Mouse (Mus musculus) spleen, postnatal 4 days (tissue): ENCODE measurements at regions not wholly inside any gene's neighbourhood (a gene's known extent, or its start where the extent isn't known, plus 50 kb on each side); places are given as distances from the start of the nearest gene placed in this dataset.

ENCODE experiments used
- DNase-seq, 2 experiments: peaks; one replicate each; pipeline ENCODE4 v3.0.0; 2022; ENCODE audit warnings: low spot score in 2 of 2

DNA sequence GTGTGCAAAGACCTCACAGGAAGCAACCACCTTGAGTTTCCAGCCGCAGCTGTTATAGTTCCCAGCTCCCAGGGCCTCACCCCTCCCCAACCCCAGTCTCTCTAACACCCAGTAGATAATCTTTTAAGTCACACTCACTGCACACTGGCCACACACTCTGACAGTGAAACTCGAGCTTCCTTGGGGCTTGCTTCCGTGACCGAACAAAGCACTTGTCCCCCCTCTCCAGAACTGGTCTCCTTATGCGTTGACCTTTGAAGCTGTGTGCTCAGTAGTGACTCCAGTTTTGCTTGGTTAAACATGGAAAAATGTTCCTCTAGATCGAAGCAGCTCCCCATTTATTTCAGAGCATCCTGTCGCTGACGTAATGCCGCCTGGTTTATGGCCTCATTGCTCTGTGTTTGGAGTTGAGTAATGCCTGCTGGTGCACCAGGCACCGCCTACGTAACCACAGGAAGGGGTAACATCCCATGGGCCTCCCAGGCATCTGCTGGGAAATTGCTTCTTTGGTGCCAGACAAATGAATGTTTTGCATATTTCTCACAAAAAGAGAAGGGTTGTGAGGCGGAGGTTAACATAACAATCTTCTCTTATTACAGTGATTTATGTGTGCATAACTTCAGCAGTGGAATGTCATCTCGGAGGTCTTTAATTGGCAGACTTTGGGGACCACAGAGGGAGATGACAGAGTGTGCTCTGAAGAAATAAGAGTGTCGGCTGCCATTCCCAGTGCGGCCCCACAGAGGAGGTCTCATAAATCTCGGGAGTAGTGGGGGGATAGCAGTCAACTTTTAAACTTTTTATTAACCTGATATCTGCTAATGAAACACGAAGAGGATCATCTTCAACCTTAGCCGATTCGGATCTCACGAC, 292.7 kb upstream of the Zfp507 start:
- DNase-seq: no peak

DNA sequence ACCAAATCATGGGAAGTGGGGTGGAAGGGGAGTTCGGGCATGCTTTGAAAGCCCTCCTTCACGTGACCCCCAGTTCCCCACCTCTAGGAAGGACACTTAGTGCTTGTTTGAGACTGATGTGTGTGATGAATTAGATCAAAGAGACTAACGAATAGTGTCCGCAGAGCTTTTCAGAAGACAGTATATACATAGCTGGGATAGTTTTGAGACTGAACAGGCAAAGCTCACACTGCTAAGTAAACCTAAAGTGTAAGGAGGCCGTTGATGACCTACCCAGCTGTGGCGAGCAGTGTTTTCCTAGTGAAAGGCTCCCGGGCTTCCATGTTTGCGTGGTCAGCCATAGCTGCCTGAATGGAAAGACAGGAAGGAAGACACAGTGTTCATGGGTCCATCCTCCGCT, 288.3 kb upstream of the Zfp507 start:
- DNase-seq: no peak

DNA sequence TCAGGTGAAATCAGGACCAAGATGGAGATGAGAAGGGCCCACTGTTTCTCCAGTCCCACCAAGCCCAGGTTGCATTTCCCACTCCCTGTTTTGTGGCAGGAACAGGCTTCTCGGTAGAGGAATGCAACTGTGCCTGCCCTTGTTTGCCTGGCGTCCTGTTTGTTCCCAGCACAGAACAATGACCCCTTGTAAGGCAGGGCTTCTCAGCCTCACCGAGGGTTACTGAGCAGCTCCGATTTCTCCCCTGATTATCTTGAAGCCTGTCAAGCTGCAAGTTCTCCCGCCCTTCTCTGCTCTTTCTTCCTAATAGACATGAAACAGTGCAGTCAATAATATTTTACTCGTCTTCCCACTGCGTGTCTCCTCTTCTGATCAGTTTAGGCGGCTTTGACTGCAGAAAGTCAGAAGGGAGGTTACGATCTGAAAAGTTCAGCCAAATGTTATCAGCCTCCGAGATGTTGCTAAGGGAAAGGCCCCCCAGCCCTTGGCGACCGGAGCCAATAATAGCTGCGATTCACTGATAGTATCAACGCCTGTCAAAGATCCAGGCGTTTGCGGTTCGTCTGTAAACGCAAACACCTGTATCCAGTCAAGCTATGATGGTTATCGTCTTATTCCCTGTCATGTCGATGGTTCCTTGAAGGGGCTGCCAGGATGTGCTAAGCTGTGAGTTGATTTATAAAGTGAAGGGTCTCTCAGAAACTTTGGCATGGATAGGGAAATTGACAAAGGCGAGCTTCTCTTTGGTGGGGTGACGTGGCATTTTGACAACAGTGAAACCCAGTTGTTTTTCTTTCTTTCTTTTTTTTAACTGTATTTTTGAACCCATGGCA, 287.7 kb upstream of the Zfp507 start:
- no peak for DNase-seq

DNA sequence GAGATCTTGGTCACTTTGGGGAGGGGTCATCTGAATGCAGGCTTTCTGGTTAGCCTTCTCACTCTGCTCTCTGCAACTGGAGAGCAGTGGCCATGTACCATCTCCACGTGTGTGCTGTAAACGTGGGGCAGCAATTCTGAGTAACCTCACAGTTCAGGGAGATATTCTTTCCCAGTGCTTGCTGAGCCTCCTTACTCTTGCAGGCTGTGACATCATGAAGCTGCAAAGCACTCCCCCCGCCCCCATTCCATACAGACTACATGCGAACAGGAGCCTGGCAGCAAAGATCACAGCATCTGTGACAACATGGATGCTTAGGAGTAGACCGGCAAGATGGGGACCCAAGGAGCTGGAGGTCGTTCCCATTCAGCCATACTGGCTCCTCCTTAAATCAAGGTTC, 284.8 kb upstream of the Zfp507 start:
- DNase-seq: no peak

DNA sequence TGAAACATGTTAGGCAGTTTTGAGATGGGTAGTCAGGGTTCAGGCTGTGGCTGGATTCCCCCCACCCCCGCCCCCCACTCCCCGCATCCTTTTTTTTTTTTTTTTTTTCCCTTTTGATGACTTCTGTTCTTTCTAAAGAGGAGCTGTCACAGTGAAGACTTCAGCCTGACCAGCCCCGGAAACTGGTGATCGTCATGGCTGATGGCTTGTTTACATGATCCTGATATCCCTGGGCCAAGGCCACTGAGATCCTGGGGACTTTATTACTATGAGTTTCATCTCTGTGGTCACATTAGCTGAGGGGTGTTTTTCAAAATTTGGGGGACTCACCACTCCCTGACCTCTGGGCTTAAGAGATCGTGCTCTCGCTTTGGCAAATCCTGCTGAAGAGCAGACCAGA, 275.9 kb upstream of the Zfp507 start:
- DNase-seq: no peak

DNA sequence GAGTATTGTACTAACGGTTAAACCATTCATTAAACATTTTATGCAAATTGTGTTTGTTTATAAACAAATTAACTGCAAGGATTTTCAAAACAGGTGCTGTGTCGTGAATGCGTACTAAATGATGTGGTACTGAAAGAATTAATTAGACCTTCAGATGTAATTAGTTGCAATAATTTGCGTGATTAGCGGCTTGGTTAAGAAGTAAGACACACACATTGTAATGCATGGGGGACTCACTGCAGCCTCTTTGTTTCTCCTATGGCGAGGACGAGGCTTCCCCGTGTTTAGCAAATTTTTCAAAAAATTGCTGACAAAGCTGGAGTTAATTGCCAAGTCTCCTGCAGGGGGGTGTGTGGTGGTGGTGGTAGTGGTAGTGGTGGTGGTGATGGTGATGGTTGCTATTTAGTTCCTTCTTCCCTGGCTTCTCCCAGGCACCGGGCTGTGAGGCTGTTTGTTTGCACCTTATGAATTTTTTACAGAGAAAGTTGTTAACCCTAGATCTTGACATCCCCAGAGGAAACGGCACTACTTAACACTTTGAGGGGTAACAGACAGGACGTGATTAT, 275.4 kb upstream of the Zfp507 start:
- DNase-seq: no peak

DNA sequence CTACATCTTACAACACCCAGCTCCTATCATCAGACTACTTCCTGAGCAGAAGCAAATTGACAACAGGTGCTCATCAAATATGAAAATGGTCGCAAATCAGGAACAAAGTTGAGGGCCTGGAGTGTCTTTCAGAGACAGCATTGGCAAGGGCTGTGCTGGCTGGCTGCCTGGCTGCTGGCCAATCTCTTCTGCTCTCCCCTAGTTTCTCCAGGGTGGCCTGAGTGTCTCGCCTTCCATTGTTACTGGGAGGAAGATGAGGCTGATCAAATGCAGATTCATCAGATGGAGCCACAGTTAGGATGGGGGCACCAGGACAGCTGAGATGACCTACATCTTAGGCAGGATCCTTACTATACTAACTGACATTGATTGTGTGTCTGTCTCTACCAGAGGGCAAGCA, 274.5 kb upstream of the Zfp507 start:
- DNase-seq: no peak

DNA sequence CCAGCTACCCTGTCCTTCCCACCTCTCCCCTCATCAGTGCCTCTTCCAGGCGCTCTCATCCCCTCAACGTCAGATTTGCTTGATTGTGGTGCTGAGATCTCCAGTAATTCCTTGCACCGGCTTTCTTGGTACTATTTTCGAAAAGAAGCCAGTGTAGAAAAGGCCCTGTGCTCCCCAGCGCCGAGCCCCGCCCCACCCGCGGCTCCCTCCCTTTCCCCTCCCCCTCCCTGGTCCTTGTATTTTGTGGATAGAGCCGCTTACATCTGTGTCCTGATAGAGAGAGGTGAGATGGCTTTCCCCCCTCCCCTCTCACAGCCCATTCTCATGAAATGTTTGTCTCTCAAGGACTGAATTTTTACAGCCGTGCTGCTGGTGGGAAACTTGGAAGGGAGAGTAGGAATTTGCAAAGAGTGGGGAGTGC, 273.2 kb upstream of the Zfp507 start:
- no peak for DNase-seq

DNA sequence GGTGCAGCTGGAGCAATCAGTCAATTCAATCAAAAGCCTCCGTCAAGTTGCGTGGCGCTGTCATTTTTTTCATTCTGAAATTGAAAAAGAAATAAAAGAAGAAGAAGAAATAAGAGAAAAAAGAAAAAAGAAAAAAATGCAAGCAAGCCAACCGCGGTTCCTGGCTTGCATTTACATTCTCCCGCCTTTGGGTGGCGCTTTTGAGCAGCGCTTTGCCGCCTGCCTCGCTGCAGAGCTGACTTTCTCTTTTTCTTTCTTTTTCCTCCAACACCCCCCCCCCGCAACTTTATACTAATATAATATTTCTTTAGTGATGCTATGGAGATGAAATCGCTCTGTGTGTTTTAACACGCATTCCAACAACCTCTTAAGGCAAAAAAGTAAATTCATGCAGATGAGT, 269.0 kb upstream of the Zfp507 start:
- DNase-seq: no peak

DNA sequence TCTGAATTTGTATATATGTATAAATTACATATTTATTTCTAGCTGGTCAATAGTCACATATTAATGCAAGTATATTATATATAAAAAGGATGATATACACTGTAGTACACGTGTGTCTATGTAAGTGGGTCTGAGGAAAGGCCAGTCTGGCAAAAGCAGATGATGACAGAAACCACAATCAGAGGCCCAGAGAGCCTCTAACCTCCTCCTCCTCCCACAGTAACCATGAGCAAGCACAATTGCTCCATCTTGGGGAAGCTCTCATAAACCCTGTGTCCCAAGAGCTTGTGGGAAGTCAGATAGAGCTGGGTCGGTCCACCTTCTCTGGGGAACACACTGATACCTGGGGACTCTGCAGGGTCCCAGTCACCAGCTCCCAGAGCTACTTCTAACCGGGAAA, 263.9 kb upstream of the Zfp507 start:
- DNase-seq: no peak

DNA sequence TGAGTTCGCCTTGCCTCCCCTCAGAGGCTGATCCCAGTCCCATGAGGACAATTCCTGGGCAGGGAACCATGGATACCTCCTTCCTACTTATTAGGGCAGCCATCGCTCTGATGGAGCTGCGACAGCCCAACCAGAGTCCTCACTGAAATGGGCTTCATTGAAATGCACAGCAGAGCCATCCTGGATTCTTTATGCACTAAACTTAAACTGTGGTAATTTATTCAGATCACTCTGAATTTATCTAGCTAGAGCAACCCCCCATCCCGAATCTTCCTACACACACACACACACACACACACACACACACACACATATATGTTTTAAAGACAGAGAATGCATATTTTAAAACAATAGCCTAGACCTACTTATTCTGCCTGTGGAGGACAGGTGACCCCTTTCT, 258.9 kb upstream of the Zfp507 start:
- no peak for DNase-seq

DNA sequence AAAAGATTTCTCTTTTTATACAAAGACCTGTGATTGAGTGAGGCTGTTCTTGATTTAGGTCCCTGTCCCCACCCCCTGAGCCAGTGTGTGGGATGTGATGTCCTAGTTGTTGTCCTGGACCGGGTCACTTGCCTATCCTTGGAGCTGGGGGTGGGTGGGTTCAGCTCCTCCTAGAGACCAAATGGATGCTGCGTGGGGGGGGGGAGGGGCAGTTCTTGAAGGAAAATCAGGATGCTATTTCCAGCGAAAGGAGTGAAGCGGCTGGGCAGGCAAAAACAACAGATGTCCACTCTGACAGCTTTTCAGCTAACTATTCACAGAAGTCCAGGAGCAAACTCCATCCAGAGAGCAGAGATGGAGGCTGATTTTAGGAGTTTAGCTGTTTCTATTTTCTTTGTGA, 257.6 kb upstream of the Zfp507 start:
- no peak for DNase-seq

DNA sequence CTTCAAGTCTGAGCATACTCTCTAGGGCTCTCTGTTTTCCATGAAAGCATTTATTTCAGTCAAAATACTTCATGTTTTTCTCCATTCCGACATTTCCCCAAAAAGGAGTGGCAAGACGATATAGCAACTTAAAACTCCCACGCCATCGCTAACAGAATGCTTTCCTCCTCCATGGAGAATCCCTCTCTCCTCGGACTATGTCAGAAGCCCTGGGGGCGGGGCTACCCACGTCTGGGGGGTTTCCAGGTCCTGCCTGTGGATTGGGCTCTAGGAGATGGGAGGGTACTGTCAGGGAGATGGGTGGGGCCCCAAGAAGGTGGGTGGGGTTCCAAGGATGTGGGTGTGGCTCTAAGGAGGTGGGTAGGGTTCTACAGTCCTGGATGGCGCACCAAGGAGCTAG, 243.2 kb upstream of the Zfp507 start:
- DNase-seq: no peak

DNA sequence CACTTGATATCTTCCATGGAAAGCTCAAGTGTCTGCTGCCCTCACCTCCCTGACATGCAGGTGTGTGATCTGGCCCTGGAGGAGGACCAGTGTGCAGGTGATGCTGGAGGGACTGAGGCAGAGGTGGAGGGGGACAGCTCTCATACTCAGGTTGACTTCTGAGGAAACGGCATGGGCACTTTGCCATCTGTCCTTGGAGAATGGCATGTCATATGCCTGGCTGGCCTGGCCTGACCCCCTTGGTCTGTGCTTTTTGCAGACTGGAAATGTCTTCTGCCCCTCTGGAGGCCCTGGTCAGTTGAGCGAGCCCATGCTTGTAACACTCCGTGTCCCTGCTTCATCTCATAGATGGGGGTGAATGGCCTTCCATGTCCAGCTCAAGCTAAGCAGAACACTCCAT, 229.1 kb upstream of the Zfp507 start:
- DNase-seq: no peak

DNA sequence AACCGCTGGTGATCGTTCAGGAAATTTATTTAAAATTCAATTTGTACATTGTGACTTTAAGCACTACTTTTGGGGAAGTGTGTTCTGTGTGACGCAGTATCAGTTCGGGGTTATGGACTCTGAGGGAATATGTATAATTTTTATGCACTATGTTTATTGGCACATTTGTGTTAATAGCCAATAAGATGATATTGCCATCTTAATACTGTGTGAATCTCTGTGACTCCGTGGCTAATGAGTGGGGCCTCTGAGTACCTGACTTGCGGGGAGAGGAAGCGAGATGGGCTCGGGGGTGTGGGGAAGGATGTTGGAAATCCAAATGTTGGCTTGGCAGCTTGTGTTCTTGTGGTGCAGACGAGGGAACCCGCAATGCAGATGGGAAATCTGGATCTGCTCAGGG, 220.2 kb upstream of the Zfp507 start:
- no peak for DNase-seq

DNA sequence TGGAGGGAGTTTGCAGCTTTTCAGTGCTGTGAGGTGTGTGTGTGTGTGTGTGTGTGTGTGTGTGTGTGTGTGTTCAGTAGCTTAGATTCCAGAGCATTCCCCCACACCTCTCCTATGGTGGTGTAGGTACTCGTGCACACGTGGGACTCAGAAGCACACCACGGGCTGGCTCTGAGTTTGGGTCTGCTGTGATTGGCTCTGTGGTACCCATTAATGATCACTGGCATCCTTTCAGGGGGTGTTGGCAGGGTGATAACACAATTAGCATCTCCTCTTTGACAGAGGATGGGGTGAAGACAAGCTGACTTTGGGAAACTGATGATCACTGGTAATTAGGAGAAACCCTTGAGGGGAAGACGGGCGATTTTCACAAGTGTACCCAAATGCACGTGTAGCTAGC, 219.7 kb upstream of the Zfp507 start:
- DNase-seq: no peak

DNA sequence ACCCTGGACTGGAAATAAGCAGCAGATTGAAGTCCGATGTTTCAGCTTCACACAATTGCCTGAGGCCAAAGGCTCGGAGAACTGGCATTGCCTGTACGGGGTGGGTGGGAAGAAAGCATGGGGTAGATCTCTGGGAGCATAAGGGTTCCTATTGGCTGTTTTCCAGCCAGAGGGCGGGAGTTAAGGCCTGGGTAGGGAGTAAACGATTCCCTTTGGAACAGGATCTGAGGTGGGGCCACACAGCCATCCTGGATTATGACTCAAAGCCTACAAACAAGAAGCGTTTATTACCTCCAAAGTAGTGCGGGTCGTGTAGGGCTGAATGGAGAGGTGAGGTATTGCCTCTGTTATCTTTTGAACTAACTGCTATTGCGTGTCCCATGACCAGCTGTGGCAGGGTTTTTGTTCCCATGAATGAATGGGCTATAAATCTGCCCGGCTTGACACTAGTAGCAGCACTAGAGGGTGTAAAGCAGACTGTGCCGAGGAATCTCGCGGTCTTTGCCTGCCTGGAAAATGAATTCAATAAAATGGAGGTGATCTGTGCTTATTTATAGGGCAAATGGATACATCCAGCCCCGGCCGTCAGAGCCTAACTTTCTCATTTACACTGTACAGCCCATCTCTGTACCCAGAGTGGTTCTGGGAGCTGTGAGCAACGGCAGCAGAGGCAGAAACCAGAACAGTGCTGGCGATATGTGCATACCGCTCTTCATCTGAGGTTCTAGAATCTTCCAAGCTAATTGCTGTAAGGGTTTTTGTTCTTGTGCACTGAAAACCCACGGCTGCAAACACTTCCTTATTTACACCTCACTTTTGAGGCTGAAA, 214.3 kb upstream of the Zfp507 start:
- DNase-seq: no peak

DNA sequence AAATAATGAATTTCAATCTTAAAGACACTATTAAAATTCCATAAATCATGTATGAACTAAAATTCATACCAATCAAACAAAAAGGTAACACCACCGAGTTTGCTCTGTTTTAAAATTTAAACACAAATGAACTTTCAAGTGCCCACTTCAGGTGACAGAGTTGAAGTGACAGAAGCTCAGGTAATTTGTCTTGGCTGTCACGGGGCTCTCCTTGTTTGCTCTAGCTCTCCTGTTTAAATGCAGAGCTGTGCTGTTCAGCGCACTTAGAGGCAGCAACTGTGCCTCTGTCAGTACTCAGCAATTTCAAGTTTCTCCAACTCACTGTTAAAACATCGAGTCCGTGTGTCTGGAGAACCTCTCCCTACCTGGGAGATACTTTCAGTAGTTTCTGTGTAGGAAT, 193.8 kb upstream of the Zfp507 start:
- no peak for DNase-seq

DNA sequence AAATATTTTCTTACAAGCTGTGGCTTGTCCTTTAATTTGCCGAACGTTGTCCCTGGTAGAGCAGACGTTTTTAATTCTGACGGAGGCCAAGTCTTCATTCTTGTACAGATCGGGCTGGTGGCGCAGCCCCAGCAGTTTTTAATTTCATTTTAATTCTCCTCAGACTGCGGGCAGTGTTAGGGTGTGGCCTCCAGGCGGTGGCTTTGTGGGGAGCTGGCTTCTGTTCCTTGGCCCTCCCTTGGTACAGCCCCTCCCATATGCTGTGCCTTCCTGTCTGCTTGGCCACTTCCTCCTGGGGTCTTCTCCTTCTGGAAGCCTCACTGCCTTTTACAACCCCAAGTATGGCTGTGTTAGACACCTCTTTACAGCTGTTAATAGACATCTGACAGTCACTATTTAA, 189.7 kb upstream of the Zfp507 start:
- DNase-seq: no peak

DNA sequence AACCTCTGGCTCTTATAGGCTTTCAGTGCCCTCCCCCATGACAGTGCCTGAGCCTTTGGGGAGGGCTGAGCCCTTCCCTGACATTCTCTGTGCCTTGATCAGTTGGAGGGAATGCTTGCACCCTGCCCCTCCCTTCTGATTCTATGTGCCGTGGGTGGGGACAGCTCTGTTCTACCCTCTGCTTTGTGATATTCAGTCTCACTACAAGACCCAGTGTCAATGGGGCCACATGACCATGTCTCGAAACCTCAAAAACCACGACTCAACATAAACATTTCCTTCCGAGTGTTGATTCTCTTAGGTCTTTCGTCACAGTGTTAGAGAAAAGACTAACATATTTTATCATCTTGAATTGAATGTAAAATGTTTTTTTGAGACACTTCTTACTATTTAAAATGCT, 188.3 kb upstream of the Zfp507 start:
- no peak for DNase-seq

DNA sequence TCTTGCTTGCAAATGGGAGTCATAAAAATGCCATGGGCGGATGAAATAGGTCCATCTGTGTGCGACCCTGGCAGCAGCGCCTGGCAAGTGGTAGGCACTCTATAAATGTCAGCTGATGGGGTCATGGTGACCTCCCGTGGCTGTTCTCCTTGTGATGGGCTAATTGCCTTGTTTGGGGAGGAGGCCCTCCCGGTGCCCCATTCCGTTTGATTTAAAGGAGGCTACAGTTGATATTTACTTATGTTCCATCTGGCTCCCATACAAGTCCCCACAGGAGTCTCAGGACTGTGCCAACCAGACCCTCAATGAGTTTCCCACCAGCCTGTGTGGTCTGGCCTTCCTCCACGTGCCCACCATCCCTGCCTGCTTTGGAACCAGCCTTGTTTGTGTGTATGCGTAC, 186.7 kb upstream of the Zfp507 start:
- DNase-seq: no peak
